Mouse (Mus musculus) lung, postnatal 0 days (tissue): ENCODE measurements around the gene Srrm3.

ENCODE experiments used
- CTCF ChIP-seq: IDR thresholded peaks from 2 replicates; pipeline ENCODE4 v1.5.1; 2016; ENCODE audit warnings: antibody characterized with exemption, mild to moderate bottlenecking
- EP300 ChIP-seq: IDR thresholded peaks from 2 replicates; pipeline ENCODE4 v1.6.1; 2016; ENCODE audit warnings: antibody characterized with exemption, mild to moderate bottlenecking, control low read depth

DNA sequence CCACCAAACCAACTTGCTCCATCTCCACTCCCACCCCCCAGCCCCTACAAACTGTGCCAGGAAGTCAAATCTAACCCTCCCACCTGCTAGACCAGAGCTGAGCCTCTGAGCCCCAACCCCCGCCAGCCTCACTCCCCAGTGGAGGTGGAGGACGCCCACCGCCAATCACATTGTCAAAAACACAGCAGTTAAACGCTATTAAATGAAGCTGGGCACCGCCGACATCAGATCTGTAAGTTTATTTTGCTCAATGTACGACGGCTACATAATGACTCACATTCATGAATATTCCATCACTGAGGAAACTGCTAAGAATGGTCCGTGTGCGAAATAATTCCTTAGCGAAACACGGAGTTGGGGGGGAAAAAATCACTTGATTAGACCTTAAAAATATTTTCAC lies 101.5 kb downstream of the Srrm3 start:
- no peak for TF ChIP-seq EP300
- no peak for TF ChIP-seq CTCF
